Mouse (Mus musculus) stomach, embryonic 15.5 days (tissue): Measurements from ENCODE around the gene Cradd. TPM values are rescaled to one million over a fixed set of nuclear protein-coding genes. Genes with fewer than 3 reads are reported as not detected.

Source experiments
- ATAC-seq: fragments of 200-750 bp; cut with Nextera tagmentation; 2 replicates; pipeline ENCODE4 v1.8.0; 2017; ENCODE audit warnings: low read depth, moderate number of reproducible peaks, moderate TSS enrichment; ENCODE audit not compliant: insufficient read depth, low FRiP score
- H3K27ac ChIP-seq: fragments of 300-500 bp; sonication (generic); 2 replicates; pipeline ENCODE4 v1.5.1; 2015; ENCODE audit warnings: mild to moderate bottlenecking, inconsistent platforms
- H3K27me3 ChIP-seq: fragments of 300-500 bp; sonication (generic); replicated peaks from 2 replicates; pipeline ENCODE4 v1.6.1; 2015; ENCODE audit warnings: inconsistent platforms
- H3K36me3 ChIP-seq: fragments of 300-500 bp; sonication (generic); 2 replicates; pipeline ENCODE4 v1.6.1; 2015; ENCODE audit warnings: inconsistent platforms
- H3K4me1 ChIP-seq: fragments of 300-500 bp; sonication (generic); 2 replicates; pipeline ENCODE4 v1.6.1; 2015; ENCODE audit warnings: inconsistent platforms
- H3K4me2 ChIP-seq: fragments of 300-500 bp; sonication (generic); 2 replicates; pipeline ENCODE4 v1.6.1; 2015; ENCODE audit warnings: mild to moderate bottlenecking, inconsistent platforms
- H3K4me3 ChIP-seq: fragments of 300-500 bp; sonication (generic); replicated peaks from 2 replicates; pipeline ENCODE4 v1.5.1; 2015; ENCODE audit warnings: inconsistent platforms
- H3K9ac ChIP-seq: fragments of 300-500 bp; sonication (generic); 2 replicates; pipeline ENCODE4 v1.6.1; 2015; ENCODE audit warnings: inconsistent platforms
- H3K9me3 ChIP-seq: fragments of 300-500 bp; sonication (generic); 2 replicates; pipeline ENCODE4 v1.6.1; 2016; ENCODE audit warnings: inconsistent platforms
- WGBS: fragments of 180-500 bp; shearing (Covaris S2); methylation state at CpG from one replicate; pipeline ENCODE4 v1.1.7; 2015; 5-methylcytosine and 5-hydroxymethylcytosine counted together
- polyA plus RNA-seq: library from polyadenylated mRNA; unstranded; fragments of >200 nt; fragmentation: Nextera tagmentation; extraction: Ambion mirVana; gene quantifications from 2 replicates; pipeline ENCODE4 v1.2.1, GENCODE M21; 2015

The Cradd gene
- polyA plus RNA-seq, result 11.4 and 11.7 TPM in 2 replicates

- peak; percentile 84 for ATAC-seq
- no peaks in the 10 kb centered on the region for H3K9me3 ChIP-seq
- H3K27me3 ChIP-seq, result no peaks in the 10 kb centered on the region
- H3K27ac ChIP-seq, result peak within 1 kb of the TSS; percentile 95
- H3K4me1 ChIP-seq, result peaks cover 12% of the 10 kb centered on the region; the same call in 1 of the 2 replicates
- H3K9ac ChIP-seq, result peak within 1 kb of the TSS; percentile 69
- under 1% methylated on average over 51 of the region's 51 CpGs for WGBS
- H3K36me3 ChIP-seq, result no peaks in the 10 kb centered on the region
- peak within 1 kb of the TSS; percentile 64 for H3K4me3 ChIP-seq
- peak within 1 kb of the TSS; percentile 73 for H3K4me2 ChIP-seq
Measured at GRCm38 (mm10) chr10:95323393-95324277, at the start of gene Cradd. Cradd (minus strand) TSS chr10:95324133.

DNA sequence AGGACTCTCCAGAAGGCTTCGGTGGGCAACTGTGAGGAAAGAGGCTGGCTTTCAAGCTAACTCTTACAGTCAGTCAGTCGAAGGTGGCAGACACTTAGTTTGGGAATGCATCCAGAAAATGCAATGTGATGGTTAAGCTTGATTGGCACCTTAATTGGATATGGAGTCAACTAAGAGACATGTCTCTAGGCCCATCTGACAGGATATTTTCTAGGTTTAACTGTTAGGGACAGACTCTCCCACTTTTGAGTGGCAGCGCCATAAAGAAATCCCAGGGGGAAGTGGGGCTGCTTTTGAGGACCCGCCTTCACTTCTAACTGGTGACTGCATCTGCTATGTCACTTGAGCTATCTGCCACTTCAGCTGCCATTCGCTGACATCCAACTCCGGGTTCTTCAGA lies 49.4 kb upstream of the Cradd start:
- no peak overlapping the region for H3K9ac ChIP-seq
- ATAC-seq, result no peak
- H3K4me1 ChIP-seq, result no peaks in the 10 kb centered on the region
- no peak overlapping the region for H3K4me2 ChIP-seq
- WGBS, result 90% methylated on average over 6 of the region's 6 CpGs
- no peak overlapping the region for H3K4me3 ChIP-seq
- H3K36me3 ChIP-seq, result no peaks in the 10 kb centered on the region
- H3K27me3 ChIP-seq, result no peaks in the 10 kb centered on the region
- H3K27ac ChIP-seq, result no peak overlapping the region
- H3K9me3 ChIP-seq, result no peaks in the 10 kb centered on the region

DNA sequence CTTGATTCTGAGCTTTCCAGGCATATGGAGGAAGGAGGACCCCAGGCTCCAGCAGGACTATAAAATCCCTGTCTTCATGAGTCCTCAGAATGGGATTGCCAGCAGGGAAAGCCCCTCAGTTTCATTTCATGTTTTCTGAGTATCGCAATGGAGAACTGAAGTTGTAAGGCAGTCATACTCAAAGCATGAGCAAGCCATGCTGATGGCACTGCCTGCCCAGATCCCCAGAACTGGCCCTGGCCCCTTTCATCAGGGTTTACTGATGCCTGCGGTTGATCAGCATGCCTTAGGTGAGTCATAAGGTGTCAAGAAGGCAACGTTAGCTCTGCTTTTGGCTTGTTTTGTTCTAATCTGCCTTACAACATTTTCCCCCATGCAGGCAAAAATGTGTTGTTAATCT lies 48.0 kb upstream of the Cradd start:
- Histone ChIP-seq H3K4me1 (no peaks in the 10 kb centered on the region), H3K36me3 (no peaks in the 10 kb centered on the region), H3K9ac (no peak overlapping the region), H3K4me2 (no peak overlapping the region), H3K9me3 (no peaks in the 10 kb centered on the region), H3K27ac (no peak overlapping the region), H3K27me3 (no peaks in the 10 kb centered on the region), H3K4me3 (no peak overlapping the region)
- WGBS, result 75% methylated on average over 3 of the region's 3 CpGs
- no peak for ATAC-seq

- H3K4me2 ChIP-seq, result no peak overlapping the region
- H3K27me3 ChIP-seq, result no peaks in the 10 kb centered on the region
- H3K4me3 ChIP-seq, result no peak overlapping the region
- H3K9me3 ChIP-seq, result no peaks in the 10 kb centered on the region
- H3K4me1 ChIP-seq, result no peaks in the 10 kb centered on the region
- ATAC-seq, result no peak
- H3K36me3 ChIP-seq, result no peaks in the 10 kb centered on the region
- H3K9ac ChIP-seq, result no peak overlapping the region
- no peak overlapping the region for H3K27ac ChIP-seq
Measured at GRCm38 (mm10) chr10:95369190-95369589, 45.3 kb upstream of the Cradd start.

GRCm38 (mm10) chr10:95368151-95368550 lies 44.2 kb upstream of the Cradd start:
- WGBS, result 86% methylated on average over 14 of the region's 14 CpGs
- no peak overlapping the region for H3K4me2 ChIP-seq
- no peak for ATAC-seq
- no peak overlapping the region for H3K27ac ChIP-seq
- no peaks in the 10 kb centered on the region for H3K4me1 ChIP-seq
- no peaks in the 10 kb centered on the region for H3K27me3 ChIP-seq
- no peak overlapping the region for H3K4me3 ChIP-seq
- no peaks in the 10 kb centered on the region for H3K36me3 ChIP-seq
- no peak overlapping the region for H3K9ac ChIP-seq
- no peaks in the 10 kb centered on the region for H3K9me3 ChIP-seq

GRCm38 (mm10) chr10:95367661-95368089 lies 43.7 kb upstream of the Cradd start:
- no peaks in the 10 kb centered on the region for H3K36me3 ChIP-seq
- H3K4me2 ChIP-seq, result no peak overlapping the region
- no peak for ATAC-seq
- no peaks in the 10 kb centered on the region for H3K4me1 ChIP-seq
- no peaks in the 10 kb centered on the region for H3K27me3 ChIP-seq
- no peaks in the 10 kb centered on the region for H3K9me3 ChIP-seq
- H3K27ac ChIP-seq, result no peak overlapping the region
- 82% methylated on average over 9 of the region's 9 CpGs for WGBS
- no peak overlapping the region for H3K4me3 ChIP-seq
- no peak overlapping the region for H3K9ac ChIP-seq

- H3K4me2 ChIP-seq, result no peak overlapping the region
- H3K4me3 ChIP-seq, result no peak overlapping the region
- no peaks in the 10 kb centered on the region for H3K9me3 ChIP-seq
- H3K4me1 ChIP-seq, result no peaks in the 10 kb centered on the region
- no peak overlapping the region for H3K9ac ChIP-seq
- WGBS, result 60% methylated on average over 7 of the region's 7 CpGs
- no peak overlapping the region for H3K27ac ChIP-seq
- no peaks in the 10 kb centered on the region for H3K27me3 ChIP-seq
- no peaks in the 10 kb centered on the region for H3K36me3 ChIP-seq
- ATAC-seq, result no peak
Measured at GRCm38 (mm10) chr10:95367241-95367640, 43.3 kb upstream of the Cradd start.

DNA sequence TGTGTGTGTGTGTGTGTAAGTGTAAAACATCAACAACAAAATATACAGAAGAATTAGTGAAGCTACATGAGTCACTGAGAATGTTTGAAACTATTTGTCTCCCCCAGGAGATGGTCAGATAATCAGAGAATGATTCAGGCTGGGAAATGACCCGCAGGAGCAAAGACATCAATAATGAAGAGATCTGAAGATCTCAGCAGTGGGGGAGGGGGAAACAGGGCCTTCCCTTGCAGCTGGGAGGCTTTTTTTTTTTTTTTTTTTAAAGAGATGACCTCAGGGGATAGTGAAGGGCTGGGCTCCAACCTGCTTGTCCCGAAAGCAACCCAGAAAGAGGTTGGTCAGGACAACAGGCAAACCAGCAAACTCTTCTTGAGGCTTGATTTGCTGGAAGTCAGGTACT lies 38.4 kb upstream of the Cradd start:
- Histone ChIP-seq H3K4me3 (no peak overlapping the region), H3K9ac (no peak overlapping the region), H3K4me2 (no peak overlapping the region), H3K4me1 (no peaks in the 10 kb centered on the region), H3K9me3 (no peaks in the 10 kb centered on the region), H3K36me3 (no peaks in the 10 kb centered on the region), H3K27me3 (no peaks in the 10 kb centered on the region), H3K27ac (no peak overlapping the region)
- ATAC-seq, result no peak
- WGBS, result 45% methylated on average over 2 of the region's 2 CpGs

DNA sequence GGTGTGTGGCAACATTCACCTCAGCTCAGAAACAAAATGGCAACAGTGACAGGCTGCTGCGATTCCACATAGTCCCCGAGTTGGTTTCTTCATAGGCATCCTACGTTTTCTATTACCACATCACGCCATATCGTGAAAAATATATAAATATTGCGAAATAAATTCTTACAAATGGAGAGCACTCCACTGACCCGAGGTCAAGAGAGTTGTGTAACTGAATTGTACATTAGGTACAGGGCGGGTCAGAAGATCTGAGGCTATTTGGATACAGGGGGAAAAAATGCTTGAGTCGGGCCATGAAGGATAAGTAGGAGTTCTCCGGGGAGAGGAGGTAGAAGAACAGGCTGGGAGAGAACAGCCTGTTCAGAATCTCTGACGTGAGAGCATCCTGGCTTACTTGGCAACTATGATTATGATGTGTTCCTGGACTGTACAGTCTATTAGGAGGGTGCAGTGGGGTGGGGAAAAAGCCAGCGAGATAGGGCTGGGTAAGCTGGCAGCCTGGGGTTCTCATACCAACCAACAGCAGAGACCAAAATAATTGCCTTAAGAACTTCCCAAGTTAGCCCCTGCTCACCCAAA lies 37.4 kb upstream of the Cradd start:
- Histone ChIP-seq H3K27me3 (no peaks in the 10 kb centered on the region), H3K4me1 (no peaks in the 10 kb centered on the region), H3K36me3 (no peaks in the 10 kb centered on the region), H3K27ac (no peak overlapping the region), H3K4me2 (no peak overlapping the region), H3K9ac (no peak overlapping the region), H3K9me3 (no peaks in the 10 kb centered on the region), H3K4me3 (no peak overlapping the region)
- 85% methylated on average over 12 of the region's 12 CpGs for WGBS
- no peak for ATAC-seq

GRCm38 (mm10) chr10:95360048-95360447 lies 36.1 kb upstream of the Cradd start:
- Histone ChIP-seq H3K4me3 (no peak overlapping the region), H3K9me3 (no peaks in the 10 kb centered on the region), H3K36me3 (no peaks in the 10 kb centered on the region), H3K27me3 (no peaks in the 10 kb centered on the region), H3K4me1 (0 out of 2 replicates have a peak, but pooled peaks cover 2% of the 10 kb centered on the region), H3K27ac (no peak overlapping the region), H3K9ac (no peak overlapping the region), H3K4me2 (no peak overlapping the region)
- 83% methylated on average over 5 of the region's 5 CpGs for WGBS
- no peak for ATAC-seq

GRCm38 (mm10) chr10:95357721-95358120 lies 33.8 kb upstream of the Cradd start:
- no peak overlapping the region for H3K27ac ChIP-seq
- no peak overlapping the region for H3K9ac ChIP-seq
- 72% methylated on average over 3 of the region's 3 CpGs for WGBS
- H3K36me3 ChIP-seq, result no peaks in the 10 kb centered on the region
- H3K4me3 ChIP-seq, result no peak overlapping the region
- H3K27me3 ChIP-seq, result no peaks in the 10 kb centered on the region
- H3K9me3 ChIP-seq, result no peaks in the 10 kb centered on the region
- no peak for ATAC-seq
- 0 out of 2 replicates have a peak, but pooled peaks cover 2% of the 10 kb centered on the region for H3K4me1 ChIP-seq
- H3K4me2 ChIP-seq, result no peak overlapping the region

GRCm38 (mm10) chr10:95356711-95357110 lies 32.8 kb upstream of the Cradd start:
- H3K9me3 ChIP-seq, result no peaks in the 10 kb centered on the region
- no peak for ATAC-seq
- no peak overlapping the region for H3K9ac ChIP-seq
- no peak overlapping the region for H3K4me2 ChIP-seq
- no peaks in the 10 kb centered on the region for H3K27me3 ChIP-seq
- H3K4me3 ChIP-seq, result no peak overlapping the region
- no peaks in the 10 kb centered on the region for H3K36me3 ChIP-seq
- 82% methylated on average over 7 of the region's 7 CpGs for WGBS
- H3K4me1 ChIP-seq, result 0 out of 2 replicates have a peak, but pooled peaks cover 2% of the 10 kb centered on the region
- H3K27ac ChIP-seq, result no peak overlapping the region
